Comparison of ENCODE assay signal across 25 mouse cellular contexts in the genomic region with DNA sequence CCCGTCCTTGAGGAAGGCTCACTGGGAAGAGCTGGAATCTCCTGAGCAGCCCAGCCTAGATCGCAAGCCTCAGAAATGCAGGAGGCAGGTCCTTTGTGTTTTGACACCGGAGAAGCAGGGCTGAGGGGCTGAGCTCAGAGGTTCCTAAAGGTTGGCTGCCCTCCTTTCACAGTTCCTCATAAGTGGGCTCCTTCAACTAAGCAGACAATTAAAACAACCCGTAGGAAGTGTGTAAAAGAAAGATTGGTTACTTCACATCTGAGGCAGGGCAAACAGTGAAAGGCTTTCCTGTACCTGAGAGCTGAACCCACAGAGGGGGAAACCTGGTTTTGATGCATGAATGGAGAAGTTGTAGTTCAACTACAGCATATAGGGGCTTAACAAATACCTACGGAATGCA. TPM values are rescaled to one million over a fixed set of nuclear protein-coding genes. Genes with fewer than 3 reads are reported as not detected.
DNase-seq lines count a peak whose midpoint lies in the region; ATAC-seq and TF ChIP-seq lines count a peak whose summit lies in the region.
"Had no signal": no experiment of that assay in that cellular context is flagged by ENCODE, and none has a peak within 500 bp of the region (broad histone marks: within the 10 kb centered on the region; RNA-seq: fewer than 3 reads in every experiment).

No protein-coding gene starts in this region.

- 52% methylated on average over 5 of the region's 5 CpGs for WGBS in embryonic facial prominence, embryonic 13.5 days
- WGBS in embryonic facial prominence, embryonic 10.5 days, result 55% methylated on average over 5 of the region's 5 CpGs
- WGBS in bone marrow, adult 2 months, result 14% methylated on average over 5 of the region's 5 CpGs

- H3K4me3 ChIP-seq in embryonic facial prominence, embryonic 13.5 days, result no peak overlapping the region
- H3K4me3 ChIP-seq in embryonic facial prominence, embryonic 10.5 days, result no peak overlapping the region
- H3K4me3 ChIP-seq in bone marrow, adult 2 months (replicated peaks; ENCODE audit: control insufficient read depth, low read depth, low read length), result no peak overlapping the region
- H3K4me3 ChIP-seq: forebrain, embryonic 13.5 days; forebrain, embryonic 15.5 days had no signal

- H3K27ac ChIP-seq in embryonic facial prominence, embryonic 13.5 days, result peak overlapping the region; percentile 78
- no peak overlapping the region for H3K27ac ChIP-seq in embryonic facial prominence, embryonic 10.5 days (replicated peaks)
- peak overlapping the region; percentile 78 for H3K27ac ChIP-seq in bone marrow, adult 2 months (ENCODE audit: control insufficient read depth, insufficient read depth, low read depth, low read length, poor library complexity)
- H3K27ac ChIP-seq: forebrain, embryonic 13.5 days; forebrain, embryonic 15.5 days had no signal

- TF ChIP-seq POLR2A in bone marrow, adult 2 months (IDR thresholded peaks at IDR 0.05; ENCODE audit: borderline replicate concordance, control insufficient read depth, low read depth, low read length), result no peak

- H3K9ac ChIP-seq in embryonic facial prominence, embryonic 13.5 days, result no peak overlapping the region
- H3K9ac ChIP-seq: forebrain, embryonic 13.5 days; forebrain, embryonic 15.5 days; forebrain, postnatal 0 days had no signal

- H3K4me2 ChIP-seq in embryonic facial prominence, embryonic 13.5 days, result no peak overlapping the region
- H3K4me2 ChIP-seq: forebrain, embryonic 13.5 days; forebrain, embryonic 15.5 days had no signal

- H3K9me3 ChIP-seq in embryonic facial prominence, embryonic 13.5 days, result no peaks in the 10 kb centered on the region
- no peaks in the 10 kb centered on the region for H3K9me3 ChIP-seq in embryonic facial prominence, embryonic 10.5 days
- H3K9me3 ChIP-seq: forebrain, embryonic 13.5 days; forebrain, embryonic 15.5 days; G1E had no signal

- peaks cover 25% of the 10 kb centered on the region for H3K4me1 ChIP-seq in embryonic facial prominence, embryonic 13.5 days
- H3K4me1 ChIP-seq in embryonic facial prominence, embryonic 10.5 days, result no peaks in the 10 kb centered on the region
- H3K4me1 ChIP-seq in bone marrow, adult 2 months (ENCODE audit: control insufficient read depth, insufficient read depth, low read length), result peaks cover 3% of the 10 kb centered on the region; the same call in 1 of the 2 replicates
- H3K4me1 ChIP-seq: forebrain, embryonic 13.5 days; forebrain, embryonic 15.5 days had no signal

- TF ChIP-seq CTCF in bone marrow, adult 2 months (IDR thresholded peaks at IDR 0.05; ENCODE audit: control insufficient read depth, insufficient read depth, low read length), result no peak

- DNase-seq in embryonic facial prominence, embryonic 10.5 days (ENCODE audit: low spot score), result no peak
- DNase-seq in urinary bladder, adult 2 months (ENCODE audit: low spot score), result no peak
- no peak for DNase-seq in thymus, adult 18-20 months
- no peak for DNase-seq in gastrocnemius, postnatal 10 days
- DNase-seq: adrenal gland, adult 8-10 months; adrenal gland, postnatal 14 days; adrenal gland, postnatal 36 days; B cell, adult 2 months; cerebellum, adult 11 months; cerebellum, adult 18-20 months; cerebellum, adult 8-10 months; cerebellum, adult 9-11 months; cerebellum, postnatal 14 days; cerebellum, postnatal 36 days; forebrain, postnatal 0 days had no signal

- no peak for ATAC-seq in embryonic facial prominence, embryonic 13.5 days (ENCODE audit: insufficient number of reproducible peaks, insufficient read depth, low FRiP score, low TSS enrichment, low read depth)
- ATAC-seq in granulocyte monocyte progenitor cell, adult 5-6 weeks (replicated peaks; ENCODE audit: poor library complexity, severe bottlenecking), result peak; percentile 63
- ATAC-seq in megakaryocyte, adult 5-6 weeks (ENCODE audit: poor library complexity, severe bottlenecking), result peak; percentile 60
- ATAC-seq: activated CD4-positive, CD25-positive, alpha-beta regulatory T cell, adult 4 months; CD4-positive, CD25-positive, alpha-beta regulatory T cell, adult 4 months; forebrain, embryonic 13.5 days; forebrain, embryonic 15.5 days; forebrain, postnatal 0 days; Patski had no signal

- peaks cover 6% of the 10 kb centered on the region for H3K27me3 ChIP-seq in embryonic facial prominence, embryonic 13.5 days
- peaks cover 8% of the 10 kb centered on the region; the same call in 1 of the 2 replicates for H3K27me3 ChIP-seq in embryonic facial prominence, embryonic 10.5 days (replicated peaks; ENCODE audit: low read depth, poor library complexity, severe bottlenecking)
- H3K27me3 ChIP-seq: forebrain, embryonic 13.5 days; forebrain, embryonic 15.5 days had no signal

- H3K36me3 ChIP-seq in embryonic facial prominence, embryonic 13.5 days, result no peaks in the 10 kb centered on the region
- no peaks in the 10 kb centered on the region for H3K36me3 ChIP-seq in embryonic facial prominence, embryonic 10.5 days (replicated peaks)
- H3K36me3 ChIP-seq: forebrain, embryonic 15.5 days; G1E had no signal

RNA-seq across cellular contexts. Expression of a gene that starts 26.5 kb away (rescaled TPM):
- 6.2 and 6.3 TPM in 2 replicates for polyA plus RNA-seq in embryonic facial prominence, embryonic 13.5 days (2015; fragmentation: Nextera tagmentation; extraction: Ambion mirVana)
- polyA plus RNA-seq in embryonic facial prominence, embryonic 10.5 days (2016; fragmentation: Nextera tagmentation; extraction: Ambion mirVana), result 2.2 and 3.0 TPM in 2 replicates
- polyA plus RNA-seq in bone marrow, adult 2 months (2011; ENCODE audit: insufficient read depth, insufficient read length, low replicate concordance, missing spikeins), result 3.0 and 5.5 TPM in 2 replicates
- total RNA-seq in granulocyte monocyte progenitor cell, adult 5-6 weeks (2014; fragmentation: Nextera tagmentation), result not detected in 2 replicates
- 0.36 and 0.69 TPM in 2 replicates for total RNA-seq in granulocyte monocyte progenitor cell, adult 5-6 weeks (2017)
- 0.27 TPM in 1 of 2 replicates, not detected in the other for total RNA-seq in megakaryocyte, adult 5-6 weeks (2015)
- 0.04 and 0.07 TPM in 2 replicates for total RNA-seq in megakaryocyte, adult 5-6 weeks (2017)
- polyA plus RNA-seq in urinary bladder, adult 2 months (2012; rRNA removed), result 1.7 and 2.4 TPM in 2 replicates
- 1 to 10 TPM; 5.7 to 7.4 TPM for total RNA-seq in gastrocnemius, postnatal 10 days (2021)
- polyA plus RNA-seq: activated CD4-positive, CD25-positive, alpha-beta regulatory T cell, adult 4 months; G1E had no signal
